Mouse (Mus musculus) T-cell, adult 2 months (primary cell): ENCODE data around the gene Asl.

Experiments
- DNase-seq: peaks from one replicate; pipeline ENCODE4 v3.0.0; 2022; ENCODE audit warnings: low spot score

Gene Asl

GRCm38 (mm10) chr5:130046100-130046499 is 17.1 kb upstream of the Asl start:
- DNase-seq = no peak

- DNase-seq = no peak
Measured at GRCm38 (mm10) chr5:130044201-130044695, 15.2 kb upstream of the Asl start.

- no peak for DNase-seq
Measured at GRCm38 (mm10) chr5:130043741-130044140, 14.7 kb upstream of the Asl start.

GRCm38 (mm10) chr5:130041262-130041661 is 12.2 kb upstream of the Asl start:
- DNase-seq = no peak

- no peak for DNase-seq
Measured at GRCm38 (mm10) chr5:130040797-130041196, 11.8 kb upstream of the Asl start.

GRCm38 (mm10) chr5:130037752-130038455 is 8.9 kb upstream of the Asl start:
- peak; percentile 32 for DNase-seq

- peak; percentile 25 for DNase-seq
Measured at GRCm38 (mm10) chr5:130036300-130036699, 7.3 kb upstream of the Asl start.

GRCm38 (mm10) chr5:130033869-130034268 is 4.8 kb upstream of the Asl start:
- no peak for DNase-seq

- no peak for DNase-seq
Measured at GRCm38 (mm10) chr5:130031410-130032390, 2.7 kb upstream of the Asl start.

GRCm38 (mm10) chr5:130027696-130028095 is 1.4 kb downstream of the Asl start:
- DNase-seq = no peak

- no peak for DNase-seq
Measured at GRCm38 (mm10) chr5:130027134-130027533, 1.9 kb downstream of the Asl start.

GRCm38 (mm10) chr5:130023767-130024539 is 5.1 kb downstream of the Asl start:
- peak; percentile 82 for DNase-seq

- no peak for DNase-seq
Measured at GRCm38 (mm10) chr5:130023067-130023766, 5.8 kb downstream of the Asl start.

GRCm38 (mm10) chr5:130022366-130022765 is 6.7 kb downstream of the Asl start:
- no peak for DNase-seq

- DNase-seq = no peak
Measured at GRCm38 (mm10) chr5:130021361-130021966, 7.6 kb downstream of the Asl start.

- DNase-seq = no peak
Measured at GRCm38 (mm10) chr5:130019461-130019860, 9.6 kb downstream of the Asl start.

GRCm38 (mm10) chr5:130015104-130015503 is 13.9 kb downstream of the Asl start:
- no peak for DNase-seq

GRCm38 (mm10) chr5:130010961-130011360 is 18.1 kb downstream of the Asl start:
- no peak for DNase-seq

- DNase-seq = no peak
Measured at GRCm38 (mm10) chr5:130009784-130010183, 19.3 kb downstream of the Asl start.

GRCm38 (mm10) chr5:130008034-130008590 is 20.9 kb downstream of the Asl start:
- DNase-seq = no peak

- DNase-seq = no peak
Measured at GRCm38 (mm10) chr5:130007344-130007743, 21.7 kb downstream of the Asl start.
